Mouse (Mus musculus) testis, adult 2 months (tissue): Measurements from ENCODE around the gene Clic3. TPM values are rescaled to one million over a fixed set of nuclear protein-coding genes. Genes with fewer than 3 reads are reported as not detected.

Experiments used
- H3K27ac ChIP-seq: fragments of 200-500 bp; 2 replicates; pipeline ENCODE4 v1.5.1; 2012; ENCODE audit warnings: low read depth, low read length; ENCODE audit not compliant: control insufficient read depth, insufficient read depth
- H3K27me3 ChIP-seq: fragments of 200-500 bp; 2 replicates; pipeline ENCODE4 v1.6.1; 2012; ENCODE audit warnings: mild to moderate bottlenecking, low read length, moderate library complexity; ENCODE audit not compliant: control insufficient read depth, insufficient read depth
- H3K36me3 ChIP-seq: fragments of 200-500 bp; 2 replicates; pipeline ENCODE4 v1.6.1; 2012; ENCODE audit warnings: mild to moderate bottlenecking, low read length; ENCODE audit not compliant: control insufficient read depth, insufficient read depth
- H3K4me1 ChIP-seq: fragments of 200-500 bp; 2 replicates; pipeline ENCODE4 v1.6.1; 2012; ENCODE audit warnings: low read length; ENCODE audit not compliant: control insufficient read depth, insufficient read depth
- H3K4me3 ChIP-seq: fragments of 200-500 bp; 2 replicates; pipeline ENCODE4 v1.5.1; 2012; ENCODE audit warnings: low read depth, mild to moderate bottlenecking, low read length, moderate library complexity, mixed read lengths; ENCODE audit not compliant: control insufficient read depth
- CTCF ChIP-seq: fragments of 200-500 bp; IDR thresholded peaks from 2 replicates; pipeline ENCODE4 v1.5.1; 2012; ENCODE audit warnings: low read depth, mild to moderate bottlenecking, inconsistent platforms, low read length, moderate library complexity; ENCODE audit not compliant: control insufficient read depth, insufficient read depth, insufficient replicate concordance
- POLR2A ChIP-seq: fragments of 200-500 bp; IDR thresholded peaks from 2 replicates; pipeline ENCODE4 v1.6.1; 2012; ENCODE audit warnings: low read depth, mild to moderate bottlenecking, inconsistent platforms, low read length, moderate library complexity; ENCODE audit not compliant: control insufficient read depth
- polyA plus RNA-seq: library from polyadenylated mRNA; depleted of rRNA; stranded (reverse); fragments of >200 nt; gene quantifications from 2 replicates; pipeline ENCODE4 v1.2.3, GENCODE M21; 2012

The Clic3 gene
- polyA plus RNA-seq, 1 experiment, result 0.78 TPM

- no peaks in the 10 kb centered on the region for H3K27me3 ChIP-seq
- H3K4me1 ChIP-seq, result no peaks in the 10 kb centered on the region
- H3K36me3 ChIP-seq, result no peaks in the 10 kb centered on the region
- no peak overlapping the region for H3K27ac ChIP-seq
- TF ChIP-seq CTCF, result no peak
- TF ChIP-seq POLR2A, result no peak
- no peak overlapping the region for H3K4me3 ChIP-seq
These were observed 5.6 kb upstream of the Clic3 start for GRCm38 (mm10) chr2:25450853-25451647.

- no peaks in the 10 kb centered on the region for H3K27me3 ChIP-seq
- no peak overlapping the region for H3K4me3 ChIP-seq
- H3K36me3 ChIP-seq, result no peaks in the 10 kb centered on the region
- no peak overlapping the region for H3K27ac ChIP-seq
- no peaks in the 10 kb centered on the region; the same call in 1 of the 2 replicates for H3K4me1 ChIP-seq
- TF ChIP-seq CTCF, result no peak
- TF ChIP-seq POLR2A, result no peak
These were observed 3.7 kb upstream of the Clic3 start for GRCm38 (mm10) chr2:25452951-25453350.

- no peak overlapping the region for H3K27ac ChIP-seq
- TF ChIP-seq POLR2A (no peak), CTCF (no peak)
- no peaks in the 10 kb centered on the region for H3K36me3 ChIP-seq
- H3K27me3 ChIP-seq, result no peaks in the 10 kb centered on the region
- H3K4me1 ChIP-seq, result peaks cover 14% of the 10 kb centered on the region
- no peak overlapping the region for H3K4me3 ChIP-seq
These were observed 621 bp downstream of the Clic3 start for GRCm38 (mm10) chr2:25457022-25457896.

- TF ChIP-seq CTCF, result no peak
- no peak for TF ChIP-seq POLR2A
- Histone ChIP-seq H3K27me3 (no peaks in the 10 kb centered on the region), H3K4me3 (no peak overlapping the region), H3K36me3 (no peaks in the 10 kb centered on the region), H3K4me1 (peaks cover 14% of the 10 kb centered on the region), H3K27ac (no peak overlapping the region)
These were observed 2.3 kb downstream of the Clic3 start for GRCm38 (mm10) chr2:25458911-25459310.

- peaks cover 14% of the 10 kb centered on the region for H3K4me1 ChIP-seq
- no peak for TF ChIP-seq POLR2A
- no peak for TF ChIP-seq CTCF
- H3K27me3 ChIP-seq, result no peaks in the 10 kb centered on the region
- peak overlapping the region; percentile 87 for H3K4me3 ChIP-seq
- peak overlapping the region; percentile 77 for H3K27ac ChIP-seq
- no peaks in the 10 kb centered on the region for H3K36me3 ChIP-seq
These were observed 3.5 kb downstream of the Clic3 start for GRCm38 (mm10) chr2:25460135-25460534.

- H3K27me3 ChIP-seq, result no peaks in the 10 kb centered on the region
- H3K36me3 ChIP-seq, result no peaks in the 10 kb centered on the region
- peak within 1 kb of the TSS; percentile 87 for H3K4me3 ChIP-seq
- no peak for TF ChIP-seq CTCF
- TF ChIP-seq POLR2A, result peak; percentile 64; the same call in 1 of the 2 replicates
- H3K27ac ChIP-seq, result peak within 1 kb of the TSS; percentile 80
- H3K4me1 ChIP-seq, result peaks cover 14% of the 10 kb centered on the region
These were observed 4.1 kb downstream of the Clic3 start, which contains the start of gene Paxx for GRCm38 (mm10) chr2:25460551-25461309. Gene Paxx (minus strand): TSS chr2:25461094.
